Mouse (Mus musculus) neural tube, embryonic 13.5 days (tissue): ENCODE measurements around the gene Pim2. TPM values are rescaled to one million over a fixed set of nuclear protein-coding genes. Genes with fewer than 3 reads are reported as not detected.

ENCODE experiments used
- ATAC-seq: fragments of 200-750 bp; cut with Nextera tagmentation; 2 replicates; pipeline ENCODE4 v1.8.0; 2017; ENCODE audit warnings: low read depth, mild to moderate bottlenecking, moderate TSS enrichment, moderate library complexity
- H3K27ac ChIP-seq: fragments of 300-500 bp; sonication (generic); replicated peaks from 2 replicates; pipeline ENCODE4 v1.5.1; 2015; ENCODE audit warnings: moderate library complexity, mild to moderate bottlenecking, inconsistent platforms
- H3K27me3 ChIP-seq: fragments of 300-500 bp; sonication (generic); 2 replicates; pipeline ENCODE4 v1.6.1; 2015; ENCODE audit warnings: mild to moderate bottlenecking, inconsistent platforms
- H3K36me3 ChIP-seq: fragments of 300-500 bp; sonication (generic); 2 replicates; pipeline ENCODE4 v1.6.1; 2015; ENCODE audit warnings: mild to moderate bottlenecking, inconsistent platforms
- H3K4me1 ChIP-seq: fragments of 300-500 bp; sonication (generic); replicated peaks from 2 replicates; pipeline ENCODE4 v1.6.1; 2015; ENCODE audit warnings: inconsistent platforms
- H3K4me2 ChIP-seq: fragments of 300-500 bp; sonication (generic); 2 replicates; pipeline ENCODE4 v1.6.1; 2015; ENCODE audit warnings: inconsistent platforms, mild to moderate bottlenecking, moderate library complexity
- H3K4me3 ChIP-seq: fragments of 300-500 bp; sonication (generic); 2 replicates; pipeline ENCODE4 v1.5.1; 2015; ENCODE audit warnings: mild to moderate bottlenecking, inconsistent platforms
- H3K9ac ChIP-seq: fragments of 300-500 bp; sonication (generic); 2 replicates; pipeline ENCODE4 v1.6.1; 2015; ENCODE audit warnings: moderate library complexity, mild to moderate bottlenecking, inconsistent platforms
- H3K9me3 ChIP-seq: fragments of 300-500 bp; sonication (generic); 2 replicates; pipeline ENCODE4 v1.6.1; 2016; ENCODE audit warnings: inconsistent platforms
- WGBS: fragments of 180-500 bp; shearing (Covaris S2); methylation state at CpG from one replicate; pipeline ENCODE4 v1.1.7; 2015; 5-methylcytosine and 5-hydroxymethylcytosine counted together
- polyA plus RNA-seq: library from polyadenylated mRNA; unstranded; fragments of >200 nt; fragmentation: Nextera tagmentation; extraction: Ambion mirVana; gene quantifications from 2 replicates; pipeline ENCODE4 v1.2.1, GENCODE M21; 2015

Pim2 gene
- 16.7 and 18.6 TPM in 2 replicates for polyA plus RNA-seq

DNA sequence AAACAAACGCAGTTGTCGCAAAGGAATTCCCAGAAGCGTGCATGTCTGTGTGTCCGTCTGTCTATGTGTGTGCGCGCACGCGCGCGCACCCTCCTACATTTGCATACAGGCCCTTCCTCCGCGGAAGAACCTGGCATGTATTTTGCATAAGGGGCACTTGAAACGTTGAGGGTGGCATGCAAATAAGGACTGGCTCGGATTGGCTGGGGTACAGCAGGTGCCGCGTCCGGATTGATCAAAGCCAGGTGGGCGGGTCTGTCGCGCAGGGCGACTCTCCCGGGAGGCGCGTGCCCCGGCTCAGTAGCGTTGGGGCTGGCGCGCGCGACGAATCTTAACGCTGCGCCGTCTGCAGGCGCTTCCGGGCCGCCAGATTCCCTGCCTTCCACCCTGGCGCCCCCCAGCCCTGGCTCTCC, at the start of gene Pim2:
Pim2 (plus strand) TSS at position 256 of the 413 bp plus-strand sequence.
- peaks cover 15% of the 10 kb centered on the region for H3K36me3 ChIP-seq
- H3K9ac ChIP-seq = peak within 1 kb of the TSS; percentile 74
- H3K4me2 ChIP-seq = peak within 1 kb of the TSS; percentile 82
- peak within 1 kb of the TSS; percentile 53 for H3K4me3 ChIP-seq
- WGBS = 18% methylated on average over 37 of the region's 38 CpGs
- H3K4me1 ChIP-seq = peaks cover 22% of the 10 kb centered on the region
- peak within 1 kb of the TSS; percentile 68 for H3K27ac ChIP-seq
- ATAC-seq = peak; percentile 94
- no peaks in the 10 kb centered on the region for H3K9me3 ChIP-seq
- H3K27me3 ChIP-seq = no peaks in the 10 kb centered on the region

GRCm38 (mm10) chrX:7837146-7837545, 40.9 kb upstream of the Pim2 start:
- no peaks in the 10 kb centered on the region for H3K4me1 ChIP-seq
- H3K9me3 ChIP-seq = no peaks in the 10 kb centered on the region
- no peaks in the 10 kb centered on the region for H3K27me3 ChIP-seq
- ATAC-seq = no peak
- H3K36me3 ChIP-seq = no peaks in the 10 kb centered on the region
- no peak overlapping the region for H3K27ac ChIP-seq
- WGBS = 75% methylated on average over 1 of the region's 1 CpGs
- H3K4me2 ChIP-seq = no peak overlapping the region
- H3K4me3 ChIP-seq = no peak overlapping the region
- no peak overlapping the region for H3K9ac ChIP-seq

- 0 out of 2 replicates have a peak, but pooled peaks have one; percentile 2 for ATAC-seq
- H3K27ac ChIP-seq = 0 out of 2 replicates have a peak overlapping the region, but pooled peaks have one; percentile 23
- WGBS = 17% methylated on average over 7 of the region's 7 CpGs
- peak overlapping the region; percentile 50 for H3K4me2 ChIP-seq
- H3K36me3 ChIP-seq = no peaks in the 10 kb centered on the region
- H3K9me3 ChIP-seq = no peaks in the 10 kb centered on the region
- no peaks in the 10 kb centered on the region for H3K27me3 ChIP-seq
- peak overlapping the region; percentile 80 for H3K4me3 ChIP-seq
- no peak overlapping the region for H3K9ac ChIP-seq
- peaks cover 30% of the 10 kb centered on the region for H3K4me1 ChIP-seq
These were observed 37.3 kb upstream of the Pim2 start for GRCm38 (mm10) chrX:7840842-7841162.

DNA sequence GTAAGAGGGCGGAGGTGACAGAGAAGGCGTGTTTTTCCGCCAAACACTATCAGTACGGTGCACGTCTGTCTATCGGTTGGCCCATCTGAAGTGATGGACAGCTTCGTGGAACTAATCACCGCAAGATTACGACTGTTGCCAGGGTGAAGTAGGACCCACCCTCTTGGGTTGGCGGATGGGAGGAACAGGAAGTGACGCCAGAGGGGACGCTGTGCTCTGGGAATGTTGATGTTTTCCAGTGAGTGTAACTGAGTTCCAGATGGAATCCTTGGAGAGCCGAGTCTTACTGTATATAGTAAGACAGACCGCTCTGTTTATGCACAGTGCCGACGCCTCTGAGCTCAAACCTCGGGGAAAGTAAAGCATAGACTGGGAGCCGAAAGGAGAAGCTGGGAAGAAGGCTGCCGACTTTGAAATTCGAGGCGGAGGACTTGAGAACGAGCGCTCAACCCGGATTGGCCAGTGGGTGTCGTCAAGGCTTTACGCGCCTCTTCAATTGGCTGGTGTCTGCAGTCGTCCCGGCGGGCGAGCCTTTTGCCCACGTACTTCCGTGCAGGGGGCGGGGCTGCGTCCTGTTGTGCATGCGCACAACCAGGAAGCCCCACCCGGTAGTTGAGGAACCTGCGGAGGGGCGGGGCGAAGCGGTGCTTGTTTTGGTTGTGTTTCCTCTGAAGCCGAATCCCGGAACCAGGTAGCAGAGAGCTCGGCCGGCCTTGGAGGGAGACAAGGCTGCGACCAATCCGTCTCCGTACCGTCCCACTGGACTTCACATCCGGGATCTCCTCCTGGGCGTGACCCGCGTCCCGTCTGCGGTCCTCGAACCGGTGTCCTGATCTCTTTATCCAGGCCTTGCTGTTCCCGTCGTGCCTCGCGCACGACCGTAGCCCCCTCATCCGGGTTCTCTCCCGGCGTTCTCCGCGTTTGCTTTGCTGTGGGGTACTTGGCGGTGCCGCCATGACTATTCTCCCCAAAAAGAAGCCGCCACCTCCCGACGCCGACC, 36.6 kb upstream of the Pim2 start, which contains the start of gene Otud5:
Otud5 (plus strand) TSS at position 202 of the 1,000 bp plus-strand sequence.
- peak within 1 kb of the TSS; percentile 88 for H3K27ac ChIP-seq
- H3K9me3 ChIP-seq = no peaks in the 10 kb centered on the region
- H3K27me3 ChIP-seq = no peaks in the 10 kb centered on the region
- H3K9ac ChIP-seq = peak within 1 kb of the TSS; percentile 87
- peak within 1 kb of the TSS; percentile 80 for H3K4me3 ChIP-seq
- H3K4me2 ChIP-seq = peak within 1 kb of the TSS; percentile 78
- 14% methylated on average over 74 of the region's 74 CpGs for WGBS
- peaks cover 30% of the 10 kb centered on the region for H3K4me1 ChIP-seq
- H3K36me3 ChIP-seq = no peaks in the 10 kb centered on the region
- ATAC-seq = peak; percentile 99

- no peak for ATAC-seq
These were observed 35.7 kb upstream of the Pim2 start for GRCm38 (mm10) chrX:7842318-7842717.

GRCm38 (mm10) chrX:7847845-7848244, 30.2 kb upstream of the Pim2 start:
- 61% methylated on average over 2 of the region's 2 CpGs for WGBS
- H3K9ac ChIP-seq = no peak overlapping the region
- peaks cover 4% of the 10 kb centered on the region; the same call in 1 of the 2 replicates for H3K36me3 ChIP-seq
- H3K27ac ChIP-seq = 0 out of 2 replicates have a peak overlapping the region, but pooled peaks have one; percentile 4
- H3K4me1 ChIP-seq = peaks cover 28% of the 10 kb centered on the region
- no peaks in the 10 kb centered on the region for H3K27me3 ChIP-seq
- no peaks in the 10 kb centered on the region for H3K9me3 ChIP-seq
- no peak overlapping the region for H3K4me3 ChIP-seq
- H3K4me2 ChIP-seq = no peak overlapping the region
- ATAC-seq = peak; percentile 78

More at GRCm38 (mm10) chrX:7842318-7842717, 35.7 kb upstream of the Pim2 start:
- no peaks in the 10 kb centered on the region for H3K9me3 ChIP-seq
- H3K4me3 ChIP-seq = peak overlapping the region; percentile 80
- peak overlapping the region; percentile 78 for H3K4me2 ChIP-seq
- peak overlapping the region; percentile 88 for H3K27ac ChIP-seq
- H3K36me3 ChIP-seq = no peaks in the 10 kb centered on the region
- H3K27me3 ChIP-seq = no peaks in the 10 kb centered on the region
- H3K4me1 ChIP-seq = peaks cover 30% of the 10 kb centered on the region
- peak overlapping the region; percentile 87 for H3K9ac ChIP-seq
- 16% methylated on average over 42 of the region's 42 CpGs for WGBS

GRCm38 (mm10) chrX:7854578-7854977, 23.5 kb upstream of the Pim2 start:
- Histone ChIP-seq H3K9ac (no peak overlapping the region), H3K27ac (no peak overlapping the region), H3K36me3 (peaks cover 17% of the 10 kb centered on the region), H3K9me3 (no peaks in the 10 kb centered on the region), H3K4me1 (no peaks in the 10 kb centered on the region), H3K4me2 (no peak overlapping the region), H3K27me3 (no peaks in the 10 kb centered on the region), H3K4me3 (no peak overlapping the region)
- ATAC-seq = no peak
- whole genome bisulfite sequencing = 34% methylated on average over 2 of the region's 2 CpGs

- Histone ChIP-seq H3K4me3 (no peak overlapping the region), H3K27me3 (no peaks in the 10 kb centered on the region), H3K27ac (no peak overlapping the region), H3K9ac (no peak overlapping the region), H3K9me3 (no peaks in the 10 kb centered on the region), H3K4me2 (no peak overlapping the region), H3K4me1 (no peaks in the 10 kb centered on the region), H3K36me3 (peaks cover 15% of the 10 kb centered on the region)
- no peak for ATAC-seq
- WGBS = 89% methylated on average over 3 of the region's 3 CpGs
These were observed 18.8 kb upstream of the Pim2 start for GRCm38 (mm10) chrX:7859191-7859753.

GRCm38 (mm10) chrX:7863181-7863580, 14.9 kb upstream of the Pim2 start:
- H3K9me3 ChIP-seq = no peaks in the 10 kb centered on the region
- no peak overlapping the region for H3K9ac ChIP-seq
- no peaks in the 10 kb centered on the region for H3K27me3 ChIP-seq
- H3K4me2 ChIP-seq = no peak overlapping the region
- no peak for ATAC-seq
- H3K36me3 ChIP-seq = peaks cover 18% of the 10 kb centered on the region; the same call in 1 of the 2 replicates
- WGBS = 100% methylated on average over 1 of the region's 1 CpGs
- H3K27ac ChIP-seq = no peak overlapping the region
- H3K4me3 ChIP-seq = no peak overlapping the region
- no peaks in the 10 kb centered on the region for H3K4me1 ChIP-seq

DNA sequence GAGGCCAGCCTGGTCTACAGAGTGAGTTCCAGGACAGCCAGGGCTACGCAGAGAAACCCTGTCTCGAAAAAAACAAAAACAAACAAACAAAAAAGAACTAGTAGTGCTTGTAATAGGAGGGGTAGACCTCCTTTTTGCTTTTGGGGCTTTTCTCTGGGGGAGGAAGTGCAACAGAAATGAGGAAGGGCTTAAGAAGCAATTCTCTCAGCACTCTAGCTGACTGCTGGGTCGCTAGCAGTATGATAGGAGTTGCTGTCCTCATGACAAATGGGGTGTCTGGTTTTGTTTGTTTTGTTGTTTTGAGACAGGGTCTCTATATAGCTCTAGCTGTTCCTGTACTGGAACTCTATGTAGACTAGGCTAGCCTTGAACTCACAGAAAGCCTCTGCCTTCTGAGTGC, 13.5 kb upstream of the Pim2 start:
- 80% methylated on average over 3 of the region's 3 CpGs for WGBS
- Histone ChIP-seq H3K27me3 (no peaks in the 10 kb centered on the region), H3K9me3 (no peaks in the 10 kb centered on the region), H3K9ac (no peak overlapping the region), H3K4me2 (no peak overlapping the region), H3K4me3 (no peak overlapping the region), H3K27ac (no peak overlapping the region), H3K36me3 (peaks cover 15% of the 10 kb centered on the region; the same call in 1 of the 2 replicates), H3K4me1 (no peaks in the 10 kb centered on the region)
- no peak for ATAC-seq

DNA sequence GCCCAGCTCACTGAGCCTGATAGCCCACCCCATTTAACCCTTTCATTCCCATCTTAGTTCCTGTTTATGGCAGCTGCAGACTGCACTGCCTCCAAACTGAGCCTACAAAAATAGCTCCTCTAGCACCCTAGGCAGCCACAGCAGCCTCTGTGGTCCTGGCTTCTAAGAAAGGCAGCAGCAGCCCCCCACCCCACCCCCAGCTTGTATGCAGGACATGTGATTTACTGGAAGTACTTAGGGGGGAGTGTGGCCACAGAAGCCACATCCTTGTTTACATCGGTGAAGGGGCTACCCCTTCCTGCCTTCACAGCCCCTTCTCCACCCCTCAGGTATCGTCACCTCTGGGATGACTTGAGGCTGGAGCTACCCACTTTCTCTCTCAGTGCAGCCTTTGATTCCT, 12.7 kb upstream of the Pim2 start:
- WGBS = 80% methylated on average over 2 of the region's 2 CpGs
- no peak overlapping the region for H3K4me3 ChIP-seq
- H3K9ac ChIP-seq = no peak overlapping the region
- no peaks in the 10 kb centered on the region for H3K4me1 ChIP-seq
- no peak for ATAC-seq
- peaks cover 13% of the 10 kb centered on the region; the same call in 1 of the 2 replicates for H3K36me3 ChIP-seq
- no peaks in the 10 kb centered on the region for H3K9me3 ChIP-seq
- no peak overlapping the region for H3K27ac ChIP-seq
- H3K27me3 ChIP-seq = no peaks in the 10 kb centered on the region
- no peak overlapping the region for H3K4me2 ChIP-seq

- Histone ChIP-seq H3K9ac (no peak overlapping the region), H3K27me3 (no peaks in the 10 kb centered on the region), H3K27ac (no peak overlapping the region), H3K36me3 (peaks cover 13% of the 10 kb centered on the region; the same call in 1 of the 2 replicates), H3K4me1 (no peaks in the 10 kb centered on the region), H3K4me3 (no peak overlapping the region), H3K4me2 (no peak overlapping the region), H3K9me3 (no peaks in the 10 kb centered on the region)
- no peak for ATAC-seq
- 76% methylated on average over 2 of the region's 2 CpGs for WGBS
These were observed 12.3 kb upstream of the Pim2 start for GRCm38 (mm10) chrX:7865786-7866185.
